Mouse (Mus musculus) 3T3-L1 (cell line): ENCODE results near the gene Grifin.

Experiments
- DNase-seq: peaks from one replicate; pipeline ENCODE4 v3.0.0-alpha.2; 2015; ENCODE audit warnings: low read depth, low spot score

Grifin gene

GRCm38 (mm10) chr5:140564896-140565295 is at the start of gene Grifin:
Gene Grifin (minus strand): TSS chr5:140565071.
- DNase-seq, result no peak

DNA sequence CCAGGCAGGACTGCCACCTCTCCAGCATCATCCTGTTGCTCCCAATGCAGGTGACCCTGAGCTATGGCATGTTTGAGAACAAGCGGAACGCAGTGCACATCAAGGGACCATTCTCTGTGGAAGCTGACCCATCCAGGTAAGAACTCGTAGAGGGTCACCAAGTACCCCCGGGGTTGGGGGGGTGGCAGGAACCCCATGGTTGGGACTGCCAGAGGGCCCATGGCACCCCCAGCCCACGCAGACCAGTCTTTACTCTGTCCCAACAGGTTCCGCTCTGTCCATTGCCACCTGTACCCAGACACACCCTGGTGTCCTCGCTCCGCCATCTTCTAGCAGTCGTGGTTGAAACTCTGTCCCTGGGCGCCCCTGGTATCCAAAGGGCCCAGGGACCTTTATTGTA is 49.3 kb upstream of the Grifin start:
- no peak for DNase-seq

GRCm38 (mm10) chr5:140612191-140612590 is 47.3 kb upstream of the Grifin start:
- no peak for DNase-seq

GRCm38 (mm10) chr5:140611611-140612185 is 46.8 kb upstream of the Grifin start:
- peak; percentile 69 for DNase-seq

GRCm38 (mm10) chr5:140611021-140611583 is 46.2 kb upstream of the Grifin start:
- DNase-seq, result peak; percentile 93

- DNase-seq, result peak; percentile 77
Observed at GRCm38 (mm10) chr5:140610273-140611011, 45.6 kb upstream of the Grifin start.

DNA sequence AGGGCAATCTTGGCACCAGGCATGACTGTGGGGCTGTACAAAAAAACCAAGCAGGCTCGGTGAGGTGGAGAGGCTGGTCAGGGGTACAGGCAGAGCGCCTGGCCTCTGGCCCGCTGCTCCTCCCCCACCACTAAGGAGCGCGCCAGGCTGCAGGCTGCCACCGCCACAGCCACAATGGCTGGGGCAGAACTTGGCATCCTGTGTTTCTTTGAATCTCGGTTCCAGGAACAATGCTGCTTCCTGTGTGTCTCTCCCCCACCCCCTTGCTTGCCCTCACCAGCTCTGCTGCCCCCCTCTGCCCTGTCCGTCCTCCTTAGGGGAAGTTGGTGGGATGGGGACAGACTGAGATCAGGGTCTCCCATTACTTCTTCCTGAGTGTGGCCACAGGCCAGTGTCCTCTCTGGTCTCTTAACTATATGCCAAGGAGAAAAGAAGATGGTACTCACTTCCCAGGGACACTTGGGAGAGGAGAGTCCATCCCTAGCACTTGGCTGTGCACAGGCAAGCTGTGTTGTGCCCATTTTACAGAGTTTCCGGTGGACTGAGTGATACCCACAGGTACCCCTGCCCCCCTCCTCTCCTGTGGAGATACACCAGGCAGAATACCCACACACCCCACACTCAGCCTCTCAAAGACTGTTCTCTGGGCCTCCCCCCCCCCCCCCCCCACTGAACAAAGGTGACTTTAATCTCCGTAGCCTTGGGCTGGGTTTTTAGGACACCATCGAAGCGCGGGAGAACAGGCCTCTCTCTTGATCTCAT is 44.8 kb upstream of the Grifin start:
- peak; percentile 63 for DNase-seq

DNA sequence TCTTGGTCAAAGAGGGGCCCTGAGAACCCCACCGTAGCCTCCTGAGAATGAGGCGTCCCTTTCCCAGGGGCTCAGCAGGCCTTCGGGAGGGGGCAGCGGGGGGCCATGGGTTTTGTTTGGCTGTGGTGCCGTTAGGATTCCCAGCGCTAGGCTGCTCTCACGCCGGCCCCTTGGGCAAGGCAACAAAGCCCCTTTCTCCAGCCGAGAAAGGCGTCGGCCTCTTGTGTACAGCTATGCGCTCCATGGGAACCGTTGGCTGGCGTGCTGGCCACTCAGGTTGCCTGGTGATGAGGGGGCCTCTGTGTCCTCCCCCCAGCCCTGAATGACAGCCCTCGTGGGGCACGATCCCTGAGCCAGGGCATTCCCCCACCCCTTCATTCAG is 43.8 kb upstream of the Grifin start:
- peak; percentile 49 for DNase-seq

GRCm38 (mm10) chr5:140607836-140608633 is 43.2 kb upstream of the Grifin start:
- peak; percentile 75 for DNase-seq

DNA sequence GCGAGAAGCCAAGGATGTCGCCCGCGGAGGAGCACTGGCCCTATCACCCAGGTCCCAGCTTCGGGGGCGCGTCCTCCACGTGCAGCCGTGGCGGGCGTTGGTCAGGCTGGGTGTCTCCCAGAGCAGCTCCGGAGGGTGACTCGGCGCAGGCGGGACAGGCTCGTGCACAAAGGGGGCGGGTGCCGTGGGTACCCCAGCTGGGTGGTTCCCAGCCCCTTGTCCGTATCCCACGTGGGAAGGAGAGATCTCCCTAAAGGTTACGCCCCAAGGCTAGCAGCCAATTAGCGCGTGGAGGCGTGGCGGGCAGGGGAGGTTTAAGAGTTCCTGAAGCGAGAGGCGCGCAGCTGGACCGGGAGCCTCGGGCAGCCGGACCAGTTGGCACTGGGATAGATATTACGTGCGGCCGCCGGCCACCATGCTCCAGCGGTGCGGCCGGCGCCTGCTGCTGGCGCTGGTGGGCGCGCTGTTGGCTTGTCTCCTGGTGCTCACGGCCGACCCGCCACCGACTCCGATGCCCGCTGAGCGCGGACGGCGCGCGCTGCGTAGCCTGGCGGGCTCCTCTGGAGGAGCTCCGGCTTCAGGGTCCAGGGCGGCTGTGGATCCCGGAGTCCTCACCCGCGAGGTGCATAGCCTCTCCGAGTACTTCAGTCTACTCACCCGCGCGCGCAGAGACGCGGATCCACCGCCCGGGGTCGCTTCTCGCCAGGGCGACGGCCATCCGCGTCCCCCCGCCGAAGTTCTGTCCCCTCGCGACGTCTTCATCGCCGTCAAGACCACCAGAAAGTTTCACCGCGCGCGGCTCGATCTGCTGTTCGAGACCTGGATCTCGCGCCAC is 42.3 kb upstream of the Grifin start, which contains the start of gene Lfng:
Lfng (plus strand) TSS at position 320 of the 835 bp plus-strand sequence.
- DNase-seq, result peak; percentile 50

- DNase-seq, result no peak
Observed at GRCm38 (mm10) chr5:140606386-140606785, 41.5 kb upstream of the Grifin start.

DNA sequence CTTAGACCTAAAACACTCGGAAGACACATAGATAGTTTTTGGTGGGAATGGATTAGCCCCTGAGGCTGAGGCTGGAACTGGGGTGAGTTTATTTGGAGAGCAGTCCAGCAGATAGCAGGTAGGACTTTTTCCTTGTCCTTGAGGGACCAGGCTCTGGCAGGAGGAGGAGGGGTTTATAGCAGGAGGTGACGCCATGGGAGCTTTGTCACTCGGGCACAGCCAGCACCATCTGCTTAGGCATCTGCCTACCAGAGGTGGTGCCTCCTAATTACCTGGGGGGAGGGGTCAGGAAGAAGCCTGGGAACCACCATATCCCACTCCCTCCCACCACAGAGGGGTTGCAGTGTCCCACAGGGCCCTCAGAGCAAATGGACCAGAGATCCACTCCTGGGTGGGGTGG is 40.4 kb upstream of the Grifin start:
- peak; percentile 40 for DNase-seq

- DNase-seq, result peak; percentile 98
Observed at GRCm38 (mm10) chr5:140604386-140604785, 39.5 kb upstream of the Grifin start.

DNA sequence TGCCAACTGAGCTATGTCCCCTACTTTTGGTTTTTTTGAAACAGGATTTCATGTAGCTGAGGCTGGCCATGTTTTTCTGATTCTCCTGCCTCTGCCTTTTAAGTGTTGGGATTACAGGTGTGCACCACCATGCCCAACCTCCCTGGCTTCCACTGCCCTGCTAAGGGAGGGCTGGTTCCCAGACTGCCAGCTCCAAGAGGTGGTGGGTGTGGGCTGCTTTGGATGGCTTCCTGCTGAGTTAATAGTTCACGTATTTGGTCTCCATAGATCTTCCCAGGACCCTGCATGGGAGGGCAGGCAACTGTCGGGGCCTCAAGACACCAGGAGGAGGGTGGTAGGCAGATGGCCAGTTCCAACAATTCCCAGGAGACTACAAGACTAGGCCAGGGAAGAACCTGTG is 37.7 kb upstream of the Grifin start:
- DNase-seq, result no peak

- DNase-seq, result no peak
Observed at GRCm38 (mm10) chr5:140601712-140602111, 36.8 kb upstream of the Grifin start.

GRCm38 (mm10) chr5:140599939-140600338 is 35.1 kb upstream of the Grifin start:
- no peak for DNase-seq

- DNase-seq, result no peak
Observed at GRCm38 (mm10) chr5:140597787-140598186, 32.9 kb upstream of the Grifin start.

DNA sequence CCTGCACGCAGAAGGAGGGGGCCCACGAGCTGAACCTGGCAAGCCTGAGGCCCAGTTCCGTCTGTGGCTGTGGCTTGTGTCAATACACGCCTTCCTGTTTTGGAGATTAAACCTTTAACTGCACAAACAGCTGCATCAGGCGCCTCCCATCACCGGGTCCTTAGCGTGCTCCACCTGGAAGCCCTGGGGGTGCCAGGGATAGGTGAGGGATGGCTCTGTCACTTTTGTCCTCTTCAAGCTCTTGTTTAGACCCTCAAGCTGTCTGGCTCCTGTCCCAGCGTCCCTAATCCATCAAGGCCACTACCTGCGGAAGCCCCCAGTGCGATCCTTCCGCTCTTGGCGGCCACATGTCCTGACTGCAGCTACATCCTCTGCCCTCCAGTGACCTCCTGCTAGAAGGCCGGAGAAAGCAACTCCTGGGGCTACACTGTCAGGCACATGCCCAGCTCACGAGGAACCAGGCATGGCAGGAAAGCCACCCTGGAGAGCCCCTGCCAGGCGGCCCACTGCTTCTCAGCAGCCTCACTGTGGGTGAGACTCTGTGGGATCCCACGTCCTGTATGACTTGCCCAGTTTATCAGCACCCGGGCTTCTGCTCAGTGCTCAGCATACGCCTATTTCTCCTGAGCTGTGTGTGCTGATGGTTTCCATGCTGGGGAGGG is 32.2 kb upstream of the Grifin start:
- DNase-seq, result no peak

- no peak for DNase-seq
Observed at GRCm38 (mm10) chr5:140596426-140596825, 31.6 kb upstream of the Grifin start.

- DNase-seq, result no peak
Observed at GRCm38 (mm10) chr5:140594846-140595245, 30.0 kb upstream of the Grifin start.
